Mouse (Mus musculus) MEL (cell line): ENCODE data around the gene Rora. TPM values are rescaled to one million over a fixed set of nuclear protein-coding genes. Genes with fewer than 3 reads are reported as not detected.

ENCODE experiments used
- DNase-seq: peaks from one replicate; pipeline ENCODE4 v3.0.0; 2011; ENCODE audit warnings: low read depth, low spot score
- H3K27ac ChIP-seq: 2 replicates; pipeline ENCODE4 v1.5.1; 2012; ENCODE audit warnings: low read depth, mild to moderate bottlenecking, control low read depth, low read length, moderate library complexity; ENCODE audit not compliant: control insufficient read depth
- H3K27me3 ChIP-seq, 2 experiments: fragments of 150-350 bp in 1 of 2; sonication (generic) in 1 of 2; 2 replicates each; pipeline ENCODE4 v1.6.1; 2012; ENCODE audit warnings: low read length in 2 of 2, mild to moderate bottlenecking in 2 of 2, improper control_type of control experiment in 1 of 2, moderate library complexity in 1 of 2; ENCODE audit not compliant: insufficient read depth in 2 of 2, control insufficient read depth in 1 of 2
- H3K36me3 ChIP-seq, 2 experiments: 2 replicates each; pipeline ENCODE4 v1.6.1; 2012 to 2014; ENCODE audit warnings: low read length in 2 of 2, improper control_type of control experiment in 1 of 2, inconsistent platforms in 1 of 2, mild to moderate bottlenecking in 1 of 2; ENCODE audit not compliant: insufficient read depth in 2 of 2, control insufficient read depth in 1 of 2
- H3K4me1 ChIP-seq, 2 experiments: fragments of 150-350 bp in 1 of 2; sonication (generic) in 1 of 2; 2 replicates each; pipeline ENCODE4 v1.6.1; 2012; ENCODE audit warnings: low read length in 2 of 2, improper control_type of control experiment in 1 of 2, mild to moderate bottlenecking in 1 of 2; ENCODE audit not compliant: insufficient read depth in 2 of 2, control insufficient read depth in 1 of 2
- H3K4me3 ChIP-seq, 2 experiments: fragments of 150-350 bp in 1 of 2; sonication (generic) in 1 of 2; 2 replicates each; pipeline ENCODE4 v1.5.1; 2012; ENCODE audit warnings: low read depth in 2 of 2, low read length in 2 of 2, mild to moderate bottlenecking in 2 of 2, moderate library complexity in 2 of 2, control low read depth in 1 of 2, improper control_type of control experiment in 1 of 2; ENCODE audit not compliant: control insufficient read depth in 1 of 2, insufficient read depth in 1 of 2
- H3K79me2 ChIP-seq: 2 replicates; pipeline ENCODE4 v1.6.1; 2012; ENCODE audit warnings: mild to moderate bottlenecking, low read length, moderate library complexity; ENCODE audit not compliant: control insufficient read depth, poor library complexity, insufficient read depth
- H3K9ac ChIP-seq: 2 replicates; pipeline ENCODE4 v1.6.1; 2012; ENCODE audit warnings: low read depth, mild to moderate bottlenecking, control low read depth, low read length, moderate library complexity; ENCODE audit not compliant: control insufficient read depth, poor library complexity, severe bottlenecking
- H3K9me3 ChIP-seq: fragments of 150-350 bp; sonication (generic); replicated peaks from 2 replicates; pipeline ENCODE4 v1.6.1; 2012; ENCODE audit warnings: mild to moderate bottlenecking, low read length, improper control_type of control experiment, moderate library complexity; ENCODE audit not compliant: insufficient read depth
- CHD1 ChIP-seq: IDR thresholded peaks from 2 replicates; pipeline ENCODE4 v1.6.1; 2012; ENCODE audit warnings: low read depth, mild to moderate bottlenecking, inconsistent platforms, low read length, improper control_type of control experiment
- CHD2 ChIP-seq: IDR thresholded peaks from 2 replicates; pipeline ENCODE4 v1.6.1; 2011; ENCODE audit warnings: low read length, improper control_type of control experiment
- ELF1 ChIP-seq: IDR thresholded peaks from 2 replicates; pipeline ENCODE4 v1.6.1; 2014; ENCODE audit warnings: low read depth, mild to moderate bottlenecking, inconsistent platforms, low read length, improper control_type of control experiment, moderate library complexity
- EP300 ChIP-seq, 2 experiments: IDR thresholded peaks; 2 replicates each; pipeline ENCODE4 v1.6.1; 2011; ENCODE audit warnings: improper control_type of control experiment in 2 of 2, low read length in 2 of 2, low read depth in 1 of 2, mild to moderate bottlenecking in 1 of 2
- ETS1 ChIP-seq: IDR thresholded peaks from 2 replicates; pipeline ENCODE4 v1.6.1; 2012; ENCODE audit warnings: low read depth, mild to moderate bottlenecking, inconsistent platforms, low read length, improper control_type of control experiment, moderate library complexity
- HCFC1 ChIP-seq: IDR thresholded peaks from 2 replicates; pipeline ENCODE4 v1.6.1; 2012; ENCODE audit warnings: low read depth, mild to moderate bottlenecking, inconsistent platforms, low read length, improper control_type of control experiment, moderate library complexity
- JUND ChIP-seq: IDR thresholded peaks from 2 replicates; pipeline ENCODE4 v1.6.1; 2011; ENCODE audit warnings: low read depth, mild to moderate bottlenecking, improper control_type of control experiment, low read length
- MXI1 ChIP-seq: IDR thresholded peaks from 2 replicates; pipeline ENCODE4 v1.6.1; 2011; ENCODE audit warnings: mild to moderate bottlenecking, low read depth, low read length, improper control_type of control experiment
- MYC ChIP-seq: IDR thresholded peaks from 2 replicates; pipeline ENCODE4 v1.6.1; 2011; ENCODE audit warnings: low read depth, mild to moderate bottlenecking, low read length, improper control_type of control experiment, moderate library complexity
- NRF1 ChIP-seq: IDR thresholded peaks from 2 replicates; pipeline ENCODE4 v1.6.1; 2014; ENCODE audit warnings: low read depth, mild to moderate bottlenecking, inconsistent platforms, low read length, improper control_type of control experiment, moderate library complexity; ENCODE audit not compliant: poor library complexity, insufficient read depth, severe bottlenecking
- RAD21 ChIP-seq: IDR thresholded peaks from 2 replicates; pipeline ENCODE4 v1.6.1; 2011; ENCODE audit warnings: mild to moderate bottlenecking, low read depth, low read length, improper control_type of control experiment
- SIN3A ChIP-seq: IDR thresholded peaks from 2 replicates; pipeline ENCODE4 v1.6.1; 2012; ENCODE audit warnings: low read length, improper control_type of control experiment, inconsistent platforms
- TAL1 ChIP-seq: IDR thresholded peaks from 2 replicates; pipeline ENCODE4 v1.6.1; 2012; ENCODE audit warnings: mild to moderate bottlenecking, inconsistent platforms, low read length, moderate library complexity, mixed read lengths
- TBP ChIP-seq: IDR thresholded peaks from 2 replicates; pipeline ENCODE4 v1.8.0; 2011; ENCODE audit warnings: low read depth, low read length, improper control_type of control experiment
- USF1 ChIP-seq: IDR thresholded peaks from 2 replicates; pipeline ENCODE4 v1.6.1; 2014; ENCODE audit warnings: low read depth, mild to moderate bottlenecking, inconsistent platforms, low read length, improper control_type of control experiment, moderate library complexity
- USF2 ChIP-seq, 2 experiments: IDR thresholded peaks; 2 replicates each; pipeline ENCODE4 v1.6.1; 2011 to 2012; ENCODE audit warnings: improper control_type of control experiment in 2 of 2, low read length in 2 of 2, borderline replicate concordance in 1 of 2, inconsistent platforms in 1 of 2, low read depth in 1 of 2, mild to moderate bottlenecking in 1 of 2; ENCODE audit not compliant: insufficient read depth in 1 of 2
- ZKSCAN1 ChIP-seq: IDR thresholded peaks from 2 replicates; pipeline ENCODE4 v1.6.1; 2012; ENCODE audit warnings: low read depth, mild to moderate bottlenecking, inconsistent platforms, low read length, improper control_type of control experiment, moderate library complexity
- ZMIZ1 ChIP-seq: IDR thresholded peaks from 2 replicates; pipeline ENCODE4 v1.6.1; 2012; ENCODE audit warnings: low read depth, mild to moderate bottlenecking, inconsistent platforms, low read length, improper control_type of control experiment, moderate library complexity
- polyA plus RNA-seq, 2 experiments: library from polyadenylated mRNA; stranded (reverse) in 1 of 2; unstranded in 1 of 2; fragments of >175 nt in 1 of 2; fragments of >200 nt in 1 of 2; gene quantifications; 2 replicates each; pipeline versions ENCODE4 v1.2.1 to v1.2.4; 2012; ENCODE audit warnings: low replicate concordance in 2 of 2, low read depth in 1 of 2; ENCODE audit not compliant: insufficient read length in 2 of 2, insufficient read depth in 1 of 2, missing spikeins in 1 of 2
- total RNA-seq: library from RNA; depleted of rRNA; stranded (reverse); fragments of 300-350 nt; gene quantifications from 2 replicates; pipeline ENCODE4 v1.2.3, GENCODE M21; 2012

Gene Rora
- total and polyA plus RNA-seq, 3 experiments = not detected

GRCm38 (mm10) chr9:69035456-69035855 lies 381.9 kb downstream of the Rora start:
- H3K36me3 ChIP-seq = no peaks in the 10 kb centered on the region

GRCm38 (mm10) chr9:69036296-69036695 lies 382.7 kb downstream of the Rora start:
- H3K27me3 ChIP-seq = no peaks in the 10 kb centered on the region
- DNase-seq = no peak
- no peaks in the 10 kb centered on the region for H3K4me1 ChIP-seq
- no peak for TF ChIP-seq RAD21
- TF ChIP-seq TAL1 = no peak
- no peak for TF ChIP-seq TBP
- no peak for TF ChIP-seq NRF1
- TF ChIP-seq ZKSCAN1 = no peak
- TF ChIP-seq USF1 = no peak
- no peak for TF ChIP-seq JUND
- no peak for TF ChIP-seq MYC
- no peak for TF ChIP-seq CHD1
- no peak for TF ChIP-seq MXI1
- no peak for TF ChIP-seq CHD2
- TF ChIP-seq, all 39 proteins: peak for 0
- Histone ChIP-seq H3K4me3 (no peak overlapping the region), H3K27ac (no peak overlapping the region), H3K36me3 (no peaks in the 10 kb centered on the region), H3K9me3 (no peaks in the 10 kb centered on the region), H3K79me2 (no peaks in the 10 kb centered on the region), H3K9ac (no peak overlapping the region)

More at GRCm38 (mm10) chr9:69035456-69035855, 381.9 kb downstream of the Rora start:
- H3K27ac ChIP-seq = no peak overlapping the region
- TF ChIP-seq ETS1 (no peak), TAL1 (no peak), ELF1 (no peak), ZMIZ1 (no peak), HCFC1 (no peak), MXI1 (no peak), USF2 (IDR thresholded peaks at IDR 0.05; ENCODE audit: borderline replicate concordance in 1 of 2, insufficient read depth in 1 of 2, low read depth in 1 of 2, low read length in 2 of 2) (no peak), EP300 (IDR thresholded peaks at IDR 0.05; ENCODE audit: low read depth in 1 of 2, low read length in 2 of 2) (no peak), SIN3A (no peak)
- TF ChIP-seq, all 39 proteins: peak for 0
- H3K4me3 ChIP-seq = no peak overlapping the region
- H3K4me1 ChIP-seq = no peaks in the 10 kb centered on the region
- no peaks in the 10 kb centered on the region for H3K79me2 ChIP-seq
- no peak for DNase-seq
- no peaks in the 10 kb centered on the region for H3K27me3 ChIP-seq
- no peaks in the 10 kb centered on the region for H3K9me3 ChIP-seq
- H3K9ac ChIP-seq = no peak overlapping the region
